Comparison of ENCODE assay signal across 16 mouse cellular contexts in genomic region chr9:32227034-32227433, GRCm38 (mm10).
DNase-seq lines count a peak whose midpoint lies in the region; ATAC-seq and TF ChIP-seq lines count a peak whose summit lies in the region.
"Had no signal": no experiment of that assay in that cellular context is flagged by ENCODE, and none has a peak within 500 bp of the region (broad histone marks: within the 10 kb centered on the region; RNA-seq: fewer than 3 reads in every experiment).

No protein-coding gene starts in this region.

- no peak for ATAC-seq in heart, embryonic 14.5 days (ENCODE audit: insufficient number of reproducible peaks, insufficient read depth, low FRiP score, low read depth)
- ATAC-seq: forebrain, embryonic 13.5 days; liver, postnatal 0 days had no signal

- H3K9me3 ChIP-seq in heart, embryonic 14.5 days (ENCODE audit: control insufficient read depth, low read length), result no peaks in the 10 kb centered on the region
- H3K9me3 ChIP-seq: forebrain, embryonic 13.5 days; midbrain, embryonic 10.5 days had no signal

- H3K9ac ChIP-seq in heart, embryonic 14.5 days (ENCODE audit: low read length), result no peak overlapping the region
- H3K9ac ChIP-seq: forebrain, embryonic 13.5 days; hindbrain, embryonic 14.5 days; liver, postnatal 0 days had no signal

- no peaks in the 10 kb centered on the region for H3K27me3 ChIP-seq in heart, embryonic 14.5 days (ENCODE audit: control insufficient read depth, insufficient read depth, low read length)
- H3K27me3 ChIP-seq: forebrain, embryonic 13.5 days had no signal

- 0 out of 2 replicates have a peak, but pooled peaks have one; percentile 43 for TF ChIP-seq POLR2A in cortical plate, adult 2 months (IDR thresholded peaks at IDR 0.05; ENCODE audit: extremely low read depth, insufficient read depth, low read length)

- no peak overlapping the region for H3K4me3 ChIP-seq in heart, embryonic 14.5 days (ENCODE audit: control insufficient read depth in 1 of 2, insufficient read depth in 1 of 2, low read depth in 1 of 2, low read length in 2 of 2)
- peak overlapping the region; percentile 56 for H3K4me3 ChIP-seq in cortical plate, adult 2 months (ENCODE audit: insufficient read depth, low read length)
- H3K4me3 ChIP-seq: forebrain, embryonic 13.5 days; midbrain, embryonic 10.5 days had no signal

- H3K4me2 ChIP-seq in heart, embryonic 14.5 days (ENCODE audit: low read length), result no peak overlapping the region
- H3K4me2 ChIP-seq: forebrain, embryonic 13.5 days; hindbrain, embryonic 14.5 days had no signal

- peaks cover 14 to 44% of the 10 kb centered on the region in 2 experiments for H3K4me1 ChIP-seq in heart, embryonic 14.5 days (ENCODE audit: control insufficient read depth in 2 of 2, insufficient read depth in 2 of 2, low read length in 2 of 2)
- peaks cover 5% of the 10 kb centered on the region; the same call in 1 of the 2 replicates for H3K4me1 ChIP-seq in cortical plate, adult 2 months (ENCODE audit: control insufficient read depth, insufficient read depth, low read length)

- no peak for TF ChIP-seq CTCF in cortical plate, adult 2 months (IDR thresholded peaks at IDR 0.05; ENCODE audit: extremely low read depth, insufficient read depth, low read length)

- peak overlapping the region; percentile 47 to 73 for H3K27ac ChIP-seq in heart, embryonic 14.5 days (replicated peaks in 1 of 2; ENCODE audit: control insufficient read depth in 1 of 2, insufficient read depth in 1 of 2, low read depth in 2 of 2, low read length in 2 of 2)
- peak overlapping the region; percentile 84 for H3K27ac ChIP-seq in cortical plate, adult 2 months (ENCODE audit: insufficient read depth, low read length)
- H3K27ac ChIP-seq: forebrain, embryonic 13.5 days; hindbrain, embryonic 14.5 days; midbrain, embryonic 10.5 days had no signal

- WGBS in heart, embryonic 14.5 days, result 51% methylated on average over 2 of the region's 2 CpGs

- DNase-seq in heart, postnatal 36 days, result no peak
- DNase-seq in Muller cell, postnatal 12 days (ENCODE audit: inconsistent ontology term), result peak; percentile 66
- peak; percentile 21 for DNase-seq in mesoderm, embryonic 11.5 days (ENCODE audit: low read depth, low spot score)
- DNase-seq in cerebellum, postnatal 25 days, result no peak
- no peak for DNase-seq in natural killer cell, adult 2 months (ENCODE audit: low spot score in 2 of 2)
- DNase-seq: adrenal gland, postnatal 10 days; cerebellum, adult 11 months; gastrocnemius, postnatal 14 days; liver, postnatal 0 days; retina, postnatal 1 day; thymus, postnatal 4 days had no signal

- intact Hi-C loops in heart, postnatal 36 days (cut with DNase I), result no loop called here

- H3K36me3 ChIP-seq in heart, embryonic 14.5 days (ENCODE audit: control insufficient read depth, insufficient read depth, low read length), result no peaks in the 10 kb centered on the region
- H3K36me3 ChIP-seq: midbrain, embryonic 10.5 days had no signal

Comparison
In these comparisons a context has a peak if more than half of its experiments do, and no peak if none do; other contexts are left out.
1. DNase-seq: peak in Muller cell, postnatal 12 days (single experiment) and mesoderm, embryonic 11.5 days (single experiment); none in heart, postnatal 36 days (0 of 2), cerebellum, postnatal 25 days (0 of 2) and natural killer cell, adult 2 months (0 of 2).